Mouse (Mus musculus) 3134 (cell line): ENCODE results near the gene Rcor3.
A peak's percentile ranks its signal among the peaks of the same experiment; 100 is the strongest.

Experiments used
- DNase-seq: peaks from one replicate; pipeline ENCODE4 v3.0.0-alpha.2; 2011; ENCODE audit warnings: low spot score; ENCODE audit not compliant: insufficient read length; ENCODE audit errors: extremely low read depth

Gene Rcor3

GRCm38 (mm10) chr1:192137926-192138910 is at the start of gene Rcor3:
Rcor3 (minus strand) TSS chr1:192138062.
- DNase-seq = peak; percentile 82

DNA sequence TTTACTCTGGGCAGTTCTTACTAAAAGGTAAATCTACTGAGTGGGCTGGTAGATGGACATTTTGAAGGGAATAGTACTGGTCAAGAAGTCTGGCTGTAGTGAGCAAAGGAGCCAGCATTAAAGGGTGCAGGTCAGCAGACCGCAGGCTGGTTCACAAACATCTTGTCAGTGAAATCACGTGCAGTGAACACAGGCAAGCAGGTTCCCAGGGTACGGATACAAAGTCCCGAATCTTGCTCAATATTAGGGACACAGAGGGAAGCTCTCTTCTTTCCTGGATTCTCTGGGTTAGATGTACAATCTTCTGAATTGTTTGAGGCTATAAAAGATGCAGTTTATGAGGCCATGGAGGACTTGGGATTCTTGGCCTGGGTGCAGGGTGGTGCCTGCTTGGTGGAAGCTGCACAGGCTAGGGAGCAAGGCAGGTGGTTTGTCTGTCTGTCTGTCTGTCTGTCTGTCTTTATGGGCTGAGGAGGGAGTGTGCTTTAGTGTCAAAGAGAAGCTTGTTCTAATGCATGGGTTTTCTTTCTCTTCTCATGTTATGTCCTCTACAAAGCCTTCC is 43.9 kb upstream of the Rcor3 start:
- DNase-seq = no peak

- DNase-seq = no peak
Observed at GRCm38 (mm10) chr1:192179877-192180276, 42.0 kb upstream of the Rcor3 start.

GRCm38 (mm10) chr1:192171477-192171876 is 33.6 kb upstream of the Rcor3 start:
- DNase-seq = no peak

DNA sequence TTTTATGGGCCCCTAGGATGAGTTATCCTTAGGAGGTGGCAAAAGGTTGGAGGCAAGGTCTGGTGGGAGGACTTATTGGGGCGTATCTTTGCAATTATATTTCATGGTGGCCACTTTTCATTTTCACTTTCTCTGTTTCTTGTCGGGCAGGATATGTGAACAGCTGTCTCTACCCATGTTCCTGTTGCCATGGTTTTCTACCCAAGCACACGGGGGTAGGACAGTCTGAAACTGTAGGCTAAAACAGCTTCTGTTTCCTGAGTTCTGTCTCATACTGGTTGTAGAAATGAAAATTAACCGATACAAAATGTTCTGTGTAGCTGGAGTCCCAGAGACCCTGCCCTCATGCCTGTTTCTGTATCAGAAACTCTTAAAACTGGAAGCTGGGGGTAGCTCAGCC is 13.3 kb upstream of the Rcor3 start:
- no peak for DNase-seq

DNA sequence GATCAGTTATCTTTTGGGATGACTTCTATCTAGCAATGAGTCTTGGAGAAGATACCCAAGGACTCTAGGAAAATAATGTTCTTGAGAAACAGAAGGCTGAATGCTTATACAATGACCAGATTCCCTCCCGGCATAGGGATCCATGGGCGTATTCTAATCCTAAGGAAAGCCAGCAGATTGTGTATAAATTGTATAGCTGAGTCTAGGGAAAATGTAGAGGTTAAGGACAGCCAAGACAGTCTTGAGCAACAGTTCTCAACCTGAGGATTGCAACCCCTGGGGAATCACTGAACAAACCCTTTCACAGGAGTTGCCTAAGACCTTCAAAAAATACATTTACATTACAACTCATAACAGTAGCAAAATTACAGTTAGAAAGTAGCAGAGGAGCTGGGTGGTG is 2.5 kb upstream of the Rcor3 start:
- no peak for DNase-seq

DNA sequence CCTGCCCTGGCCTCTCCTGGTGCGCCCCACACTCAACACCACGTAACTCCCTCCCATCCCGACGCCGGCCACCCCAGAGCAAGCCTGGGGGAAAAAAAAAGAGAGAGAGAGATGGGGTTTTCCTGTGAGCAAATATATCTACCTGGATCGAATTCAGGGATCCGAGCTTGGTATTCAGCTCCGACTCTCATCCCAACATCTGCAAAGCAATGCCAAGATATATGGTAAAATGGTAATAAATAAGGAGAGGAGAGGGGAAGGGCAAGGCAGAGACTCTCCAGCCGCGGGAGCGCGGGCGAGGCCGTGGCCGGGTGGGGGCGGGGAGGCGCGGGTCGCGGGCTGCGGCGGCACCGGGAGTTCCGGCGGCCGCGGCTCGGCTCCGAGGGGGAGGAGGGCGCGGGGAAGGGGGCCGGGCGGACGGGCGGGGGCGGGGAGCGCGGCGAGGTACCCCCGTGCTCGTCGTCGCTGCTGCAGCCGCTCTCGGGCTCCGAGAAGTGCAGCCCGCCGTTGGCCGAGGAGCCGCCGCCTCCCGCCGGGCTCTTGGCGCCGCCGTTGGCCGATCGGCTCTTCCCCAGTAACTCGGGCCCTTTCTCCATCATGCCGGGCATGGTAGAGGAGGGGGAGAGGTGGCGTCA is 454 bp downstream of the Rcor3 start:
- no peak for DNase-seq

DNA sequence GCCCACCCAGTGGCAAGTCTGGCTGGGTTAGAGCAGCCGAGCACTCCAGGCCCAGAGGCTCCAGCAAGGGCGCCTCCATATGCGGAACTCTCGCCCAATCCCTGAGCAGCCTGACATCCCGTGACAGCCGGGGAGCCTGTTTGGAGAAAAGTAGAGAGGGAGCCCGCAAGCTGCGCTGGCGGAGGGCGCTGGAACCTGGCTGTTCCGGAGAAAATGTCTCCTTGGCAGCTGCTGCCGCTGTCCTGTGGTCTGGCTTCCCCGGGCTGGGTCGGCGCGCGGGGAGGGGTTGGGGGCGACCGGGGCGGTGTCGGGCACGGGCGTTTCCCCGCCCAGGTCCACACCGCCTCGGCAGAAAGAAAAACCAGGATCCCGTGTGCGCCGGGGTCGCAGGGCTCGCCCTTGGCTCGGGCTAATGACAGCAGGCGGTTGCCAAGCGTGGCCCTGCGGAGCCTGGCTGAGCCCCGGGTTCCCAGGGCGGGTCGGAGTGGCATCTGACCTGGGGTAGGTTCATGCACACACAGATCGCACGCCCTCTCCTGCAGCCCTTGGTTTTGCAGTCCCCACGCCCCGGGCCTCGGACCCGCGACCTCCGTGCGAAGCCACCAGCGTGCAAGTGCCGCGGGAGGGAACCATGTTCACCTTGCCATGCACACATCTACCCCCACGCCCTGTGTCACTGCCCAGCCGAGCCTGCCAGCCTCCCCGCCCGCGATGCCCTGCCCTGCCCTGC is 1.1 kb downstream of the Rcor3 start:
- peak; percentile 92 for DNase-seq

- no peak for DNase-seq
Observed at GRCm38 (mm10) chr1:192130202-192130601, 7.7 kb downstream of the Rcor3 start.

GRCm38 (mm10) chr1:192128343-192128742 is 9.5 kb downstream of the Rcor3 start:
- DNase-seq = no peak

DNA sequence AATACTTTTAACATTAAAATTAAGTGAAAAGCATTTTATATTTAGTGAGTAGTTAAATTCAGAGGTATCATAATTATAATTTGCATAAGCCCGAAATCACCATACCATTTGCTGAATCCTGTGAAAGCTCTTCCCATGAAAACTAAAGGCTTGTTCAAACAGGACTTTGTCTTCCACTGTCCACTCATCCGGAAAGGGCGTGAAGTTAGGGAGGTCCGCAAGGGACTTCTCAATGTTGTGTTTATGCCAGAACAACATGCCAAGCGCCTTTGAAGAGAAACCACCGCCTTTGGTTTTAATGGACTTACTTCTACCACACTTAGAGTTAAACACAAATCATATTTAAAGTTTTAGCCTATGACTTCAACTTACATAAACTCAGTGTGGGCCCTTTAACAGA is 12.1 kb downstream of the Rcor3 start:
- no peak for DNase-seq

DNA sequence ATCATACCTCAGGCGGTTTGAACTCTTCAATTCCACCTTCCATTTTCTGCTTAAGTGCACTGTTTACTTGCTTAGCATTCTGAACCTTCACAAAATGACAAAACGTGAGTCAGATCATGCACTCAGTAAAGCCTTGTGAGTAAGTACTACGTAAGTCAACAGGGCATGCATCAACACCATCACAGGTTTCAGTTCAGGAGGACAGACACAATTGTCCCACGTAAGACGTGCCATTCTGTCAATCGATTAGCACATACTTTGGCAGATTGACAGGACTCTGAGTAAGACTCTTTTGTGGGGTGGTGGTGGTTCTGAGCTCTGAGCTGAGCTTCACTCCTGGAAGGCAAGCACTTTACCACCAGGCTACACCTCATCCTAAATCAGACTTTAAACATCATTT is 21.6 kb downstream of the Rcor3 start:
- DNase-seq = no peak

DNA sequence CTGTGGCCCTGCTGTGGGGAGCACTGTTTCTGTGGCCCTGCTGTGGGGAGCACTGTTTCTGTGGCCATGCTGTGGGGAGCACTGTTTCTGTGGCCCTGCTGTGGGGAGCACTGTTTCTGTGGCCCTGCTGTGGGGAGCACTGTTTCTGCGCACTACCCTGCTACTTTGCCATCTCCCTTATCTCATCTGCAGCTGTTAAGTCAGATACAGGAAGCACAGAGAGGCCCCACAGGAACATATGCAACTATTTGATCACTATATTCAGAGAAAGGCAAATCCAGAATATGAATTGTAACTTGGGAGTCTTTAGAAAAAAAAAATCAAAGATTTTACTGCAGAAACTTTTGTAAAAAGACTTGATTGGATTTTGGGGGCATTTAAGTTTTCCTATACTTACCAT is 22.5 kb downstream of the Rcor3 start:
- DNase-seq = no peak

DNA sequence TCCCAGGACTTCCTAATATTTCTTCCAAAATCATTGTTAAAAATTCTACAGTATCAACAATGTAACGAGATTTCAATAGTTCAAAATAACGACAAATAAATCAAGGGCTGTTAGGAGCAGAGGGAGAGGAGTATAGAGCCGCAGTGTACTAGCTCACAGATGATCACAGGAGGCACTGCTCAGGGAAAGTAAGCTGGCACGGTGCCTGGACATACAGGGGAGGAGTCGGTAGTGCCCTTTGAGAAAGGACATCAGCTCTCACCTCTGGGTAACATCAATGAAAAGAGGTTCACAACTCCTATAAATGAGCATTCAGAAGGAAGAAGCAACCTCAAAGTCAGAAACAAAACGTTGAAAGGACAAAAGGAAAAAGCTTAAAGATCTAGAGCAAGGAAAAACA is 28.7 kb downstream of the Rcor3 start:
- DNase-seq = no peak

DNA sequence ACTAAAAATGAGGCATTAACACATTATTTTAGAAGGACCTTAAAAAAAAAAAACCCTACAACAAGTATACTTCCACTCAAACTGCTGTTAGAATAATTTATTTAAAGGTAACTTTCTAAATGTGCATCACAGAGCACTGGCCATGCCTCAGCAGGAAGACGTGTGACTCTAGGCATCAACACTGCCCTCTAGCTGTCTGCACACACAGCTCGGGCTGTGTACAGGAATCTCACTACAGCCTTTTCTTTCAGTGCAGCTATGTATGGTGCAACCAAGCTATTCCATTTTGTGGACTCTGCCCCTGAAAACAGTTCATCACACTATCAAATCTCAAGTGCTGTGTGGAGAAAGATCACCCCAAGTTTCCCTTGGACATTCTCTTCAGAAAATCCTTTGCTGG is 30.5 kb downstream of the Rcor3 start:
- DNase-seq = no peak

- DNase-seq = no peak
Observed at GRCm38 (mm10) chr1:192105902-192106389, 31.9 kb downstream of the Rcor3 start.

DNA sequence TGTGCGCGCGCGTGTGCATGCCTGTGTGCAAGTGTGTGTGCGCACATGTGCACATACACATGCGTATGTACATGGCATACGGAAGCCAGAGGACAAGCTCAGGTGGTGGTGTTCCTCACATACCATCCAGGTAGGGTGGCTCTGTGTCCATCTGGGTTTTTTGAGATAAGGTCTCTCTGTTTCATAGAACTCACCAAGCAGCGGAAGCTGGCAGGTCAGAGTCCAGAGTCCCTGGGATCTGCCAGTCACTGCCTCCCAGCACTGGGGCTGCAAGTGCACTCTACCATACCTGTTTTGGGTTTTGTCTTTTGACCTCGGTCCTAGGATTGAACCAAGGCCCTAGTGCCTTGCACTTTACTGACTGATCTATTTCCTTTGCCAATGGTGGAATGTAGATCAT is 33.8 kb downstream of the Rcor3 start:
- no peak for DNase-seq

GRCm38 (mm10) chr1:192103176-192103575 is 34.7 kb downstream of the Rcor3 start:
- no peak for DNase-seq

DNA sequence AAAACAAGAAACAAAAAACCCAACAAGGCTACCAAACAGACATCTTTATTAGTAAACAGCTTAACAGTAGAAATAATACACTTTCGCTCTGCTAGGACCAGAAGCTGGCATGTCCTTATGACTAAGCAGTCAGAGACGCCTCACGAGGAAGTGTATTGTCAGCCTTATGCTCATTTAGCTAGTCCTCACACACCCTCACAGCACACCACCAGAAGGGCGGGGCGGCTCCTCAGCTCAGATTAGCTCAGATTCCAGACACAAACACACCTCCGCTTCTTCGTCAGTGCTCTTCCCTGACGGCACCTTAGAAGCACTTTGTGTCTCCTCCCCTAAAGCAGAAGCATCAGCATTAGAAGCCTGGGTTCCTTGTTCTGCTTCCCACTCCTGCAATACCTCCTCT is 36.5 kb downstream of the Rcor3 start:
- no peak for DNase-seq

DNA sequence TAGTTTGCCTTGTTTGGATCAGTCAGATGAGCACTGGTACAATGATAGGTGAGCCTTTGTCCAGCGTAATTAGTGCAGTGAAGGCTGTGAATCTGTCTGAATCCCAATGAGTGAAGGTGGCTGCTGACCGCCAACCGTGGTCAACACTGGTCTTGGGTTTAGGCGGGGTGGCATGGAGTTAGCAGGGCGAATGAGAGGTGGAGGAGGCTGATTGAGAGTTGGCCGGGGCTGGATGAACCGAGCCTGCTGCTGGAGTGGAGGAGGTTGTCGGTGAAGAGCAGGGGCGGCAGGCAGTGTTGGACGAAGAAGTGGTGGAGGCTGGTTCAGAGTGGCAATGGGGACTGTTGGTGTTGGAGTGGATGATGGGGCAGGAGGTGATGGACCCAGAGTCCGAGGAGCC is 37.1 kb downstream of the Rcor3 start:
- DNase-seq = no peak

DNA sequence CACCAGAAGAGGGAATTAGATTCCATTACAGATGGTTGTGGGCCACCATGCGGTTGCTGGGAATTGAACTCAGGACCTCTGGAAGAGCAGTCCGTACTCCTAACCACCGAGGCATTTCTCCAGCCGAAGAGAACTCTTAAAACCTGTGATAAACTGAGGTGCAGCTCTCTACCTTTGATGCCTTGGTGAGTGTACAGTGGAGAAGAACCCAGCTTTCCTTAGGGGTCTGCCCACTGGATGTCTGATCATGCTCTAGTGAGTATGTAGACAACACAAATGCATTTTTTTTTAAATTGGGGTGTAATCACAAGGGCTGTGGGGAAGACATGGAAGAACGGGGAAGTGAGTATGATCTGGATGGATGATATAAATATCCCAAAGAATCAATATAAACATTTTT is 42.2 kb downstream of the Rcor3 start:
- no peak for DNase-seq
